Mouse (Mus musculus) midbrain, embryonic 11.5 days (tissue): ENCODE measurements around the gene Bmx. TPM values are rescaled to one million over a fixed set of nuclear protein-coding genes. Genes with fewer than 3 reads are reported as not detected.

Source experiments
- ATAC-seq: fragments of 200-750 bp; cut with Nextera tagmentation; 2 replicates; pipeline ENCODE4 v1.8.0; 2017; ENCODE audit warnings: moderate TSS enrichment, moderate library complexity; ENCODE audit not compliant: low FRiP score
- DNase-seq: peaks from one replicate; pipeline ENCODE4 v3.0.0; 2015; ENCODE audit warnings: low spot score; ENCODE audit errors: missing footprints
- H3K27ac ChIP-seq: fragments of 300-500 bp; sonication (generic); 2 replicates; pipeline ENCODE4 v1.5.1; 2014; ENCODE audit warnings: low read depth, low read length
- H3K27me3 ChIP-seq: fragments of 300-500 bp; sonication (generic); 2 replicates; pipeline ENCODE4 v1.6.1; 2014; ENCODE audit warnings: mild to moderate bottlenecking, low read length, moderate library complexity, mixed read lengths; ENCODE audit not compliant: control insufficient read depth, insufficient read depth
- H3K36me3 ChIP-seq: fragments of 300-500 bp; sonication (generic); 2 replicates; pipeline ENCODE4 v1.6.1; 2014; ENCODE audit warnings: mild to moderate bottlenecking, low read length, moderate library complexity, mixed read lengths; ENCODE audit not compliant: control insufficient read depth, insufficient read depth
- H3K4me1 ChIP-seq: fragments of 300-500 bp; sonication (generic); 2 replicates; pipeline ENCODE4 v1.6.1; 2014; ENCODE audit warnings: low read length; ENCODE audit not compliant: control insufficient read depth, insufficient read depth
- H3K4me2 ChIP-seq: fragments of 300-500 bp; sonication (generic); 2 replicates; pipeline ENCODE4 v1.6.1; 2014; ENCODE audit warnings: mild to moderate bottlenecking, moderate library complexity
- H3K4me3 ChIP-seq: fragments of 300-500 bp; sonication (generic); 2 replicates; pipeline ENCODE4 v1.5.1; 2014; ENCODE audit warnings: low read depth, low read length
- H3K9ac ChIP-seq: fragments of 300-500 bp; sonication (generic); 2 replicates; pipeline ENCODE4 v1.6.1; 2014; ENCODE audit warnings: low read length
- H3K9me3 ChIP-seq: fragments of 300-500 bp; sonication (generic); 2 replicates; pipeline ENCODE4 v1.6.1; 2016; ENCODE audit warnings: low read length; ENCODE audit not compliant: control insufficient read depth
- WGBS: fragments of 180-500 bp; shearing (Covaris S2); extraction: QIAGEN DNeasy Blood & Tissue Kit; methylation state at CpG from one replicate; pipeline ENCODE4 v1.1.7; 2014; 5-methylcytosine and 5-hydroxymethylcytosine counted together
- polyA plus RNA-seq: library from polyadenylated mRNA; unstranded; fragments of >200 nt; fragmentation: Nextera tagmentation; extraction: Ambion mirVana; gene quantifications from 2 replicates; pipeline ENCODE4 v1.2.1, GENCODE M21; 2014

The Bmx gene
- polyA plus RNA-seq, 1 experiment from 2014 or later, result 0.66 TPM

DNA sequence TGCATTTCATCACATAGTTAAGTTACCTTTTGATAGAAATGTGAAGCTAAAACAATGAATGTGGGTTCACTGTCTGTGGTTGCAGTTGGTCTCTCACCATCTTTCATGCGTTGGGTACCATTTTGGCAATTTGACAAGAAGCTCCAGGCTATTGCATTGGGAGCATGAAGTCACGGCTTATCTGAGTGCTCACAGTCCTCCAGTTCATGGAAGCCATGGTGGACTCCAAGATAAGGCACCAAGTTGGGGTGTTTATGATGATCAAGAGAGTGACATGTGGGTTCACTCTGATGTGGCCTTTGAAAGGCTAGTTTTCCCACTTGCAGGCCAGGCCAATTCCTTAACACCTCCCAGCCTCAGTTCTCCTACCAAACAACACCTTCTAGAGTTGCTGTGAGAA is 60.3 kb downstream of the Bmx start:
- Histone ChIP-seq H3K27ac (no peak overlapping the region), H3K4me3 (no peak overlapping the region), H3K4me2 (no peak overlapping the region), H3K9ac (no peak overlapping the region), H3K27me3 (no peaks in the 10 kb centered on the region), H3K4me1 (no peaks in the 10 kb centered on the region), H3K36me3 (no peaks in the 10 kb centered on the region), H3K9me3 (no peaks in the 10 kb centered on the region)
- DNase-seq (no peak), ATAC-seq (no peak)
- 85% methylated on average over 2 of the region's 2 CpGs for WGBS

DNA sequence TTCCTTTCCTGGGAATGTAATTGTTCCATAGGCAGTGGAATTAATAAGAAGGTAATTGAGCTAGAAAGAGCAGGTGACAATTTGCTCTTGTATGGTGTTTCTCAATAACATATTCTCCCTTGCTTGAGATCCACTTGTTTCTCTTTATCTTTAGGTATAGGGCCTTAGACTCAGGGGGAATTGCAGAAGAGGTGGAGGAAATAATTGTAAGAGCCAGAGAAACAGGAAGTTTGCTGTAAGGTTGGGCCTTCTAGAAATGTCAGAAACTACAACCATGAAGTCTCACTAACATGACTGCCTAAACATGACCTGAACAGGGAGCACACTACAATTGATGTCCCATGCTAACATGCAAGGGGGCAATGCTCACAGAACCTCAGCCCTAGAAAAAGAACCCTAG is 68.1 kb downstream of the Bmx start:
- Histone ChIP-seq H3K27ac (no peak overlapping the region), H3K9me3 (no peaks in the 10 kb centered on the region), H3K36me3 (no peaks in the 10 kb centered on the region), H3K4me2 (no peak overlapping the region), H3K4me3 (no peak overlapping the region), H3K9ac (no peak overlapping the region), H3K4me1 (no peaks in the 10 kb centered on the region), H3K27me3 (no peaks in the 10 kb centered on the region)
- ATAC-seq (no peak), DNase-seq (no peak)

GRCm38 (mm10) chrX:164183844-164184243 is 74.1 kb downstream of the Bmx start:
- H3K27me3 ChIP-seq, result no peaks in the 10 kb centered on the region
- no peak overlapping the region for H3K27ac ChIP-seq

DNA sequence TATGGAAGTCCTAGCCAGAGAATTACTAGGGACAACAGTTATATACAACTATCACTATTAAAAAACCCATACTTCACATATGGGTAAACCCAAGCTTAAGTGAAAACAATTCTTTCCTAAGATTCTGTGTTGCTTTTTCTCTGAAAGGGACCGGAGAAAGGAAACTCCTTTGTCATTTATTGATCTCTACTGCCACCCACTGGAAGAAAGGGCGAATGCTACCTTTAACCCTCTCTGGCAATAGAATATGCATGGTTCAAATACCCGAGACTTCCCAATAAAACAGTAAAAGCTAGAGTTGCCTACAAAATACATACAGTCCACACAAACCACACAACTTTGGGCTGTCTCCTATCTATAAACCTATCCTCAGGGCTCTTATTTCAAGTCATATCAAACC is 78.2 kb downstream of the Bmx start:
- Histone ChIP-seq H3K4me3 (no peak overlapping the region), H3K27ac (no peak overlapping the region), H3K4me1 (no peaks in the 10 kb centered on the region), H3K36me3 (no peaks in the 10 kb centered on the region), H3K9ac (no peak overlapping the region), H3K4me2 (no peak overlapping the region), H3K9me3 (no peaks in the 10 kb centered on the region), H3K27me3 (0 out of 2 replicates have a peak, but pooled peaks cover 2% of the 10 kb centered on the region)
- 16% methylated on average over 3 of the region's 3 CpGs for WGBS
- ATAC-seq (peak; percentile 57; the same call in 1 of the 2 replicates), DNase-seq (peak; percentile 94)

More at GRCm38 (mm10) chrX:164183844-164184243, 74.1 kb downstream of the Bmx start:
- DNase-seq, result peak; percentile 92
- Histone ChIP-seq H3K9ac (no peak overlapping the region), H3K4me1 (no peaks in the 10 kb centered on the region), H3K4me3 (no peak overlapping the region), H3K9me3 (no peaks in the 10 kb centered on the region), H3K4me2 (no peak overlapping the region), H3K36me3 (no peaks in the 10 kb centered on the region)
- peak; percentile 40; the same call in 1 of the 2 replicates for ATAC-seq
- 49% methylated on average over 3 of the region's 3 CpGs for WGBS

- DNase-seq (no peak), ATAC-seq (no peak)
- no peaks in the 10 kb centered on the region for H3K36me3 ChIP-seq
- H3K4me1 ChIP-seq, result no peaks in the 10 kb centered on the region
- no peak overlapping the region for H3K9ac ChIP-seq
- H3K9me3 ChIP-seq, result no peaks in the 10 kb centered on the region
- 79% methylated on average over 2 of the region's 2 CpGs for WGBS
- no peak overlapping the region for H3K4me3 ChIP-seq
- H3K27me3 ChIP-seq, result 0 out of 2 replicates have a peak, but pooled peaks cover 2% of the 10 kb centered on the region
- H3K27ac ChIP-seq, result no peak overlapping the region
- H3K4me2 ChIP-seq, result no peak overlapping the region
These were observed 79.1 kb downstream of the Bmx start for GRCm38 (mm10) chrX:164178856-164179255.

- DNase-seq, result no peak
- H3K27ac ChIP-seq, result no peak overlapping the region
- 79% methylated on average over 2 of the region's 2 CpGs for WGBS
- no peaks in the 10 kb centered on the region for H3K36me3 ChIP-seq
- no peaks in the 10 kb centered on the region for H3K4me1 ChIP-seq
- no peaks in the 10 kb centered on the region for H3K9me3 ChIP-seq
- 0 out of 2 replicates have a peak, but pooled peaks cover 2% of the 10 kb centered on the region for H3K27me3 ChIP-seq
- H3K4me3 ChIP-seq, result no peak overlapping the region
- no peak overlapping the region for H3K4me2 ChIP-seq
- ATAC-seq, result no peak
- no peak overlapping the region for H3K9ac ChIP-seq
These were observed 82.2 kb downstream of the Bmx start for GRCm38 (mm10) chrX:164175780-164176179.

DNA sequence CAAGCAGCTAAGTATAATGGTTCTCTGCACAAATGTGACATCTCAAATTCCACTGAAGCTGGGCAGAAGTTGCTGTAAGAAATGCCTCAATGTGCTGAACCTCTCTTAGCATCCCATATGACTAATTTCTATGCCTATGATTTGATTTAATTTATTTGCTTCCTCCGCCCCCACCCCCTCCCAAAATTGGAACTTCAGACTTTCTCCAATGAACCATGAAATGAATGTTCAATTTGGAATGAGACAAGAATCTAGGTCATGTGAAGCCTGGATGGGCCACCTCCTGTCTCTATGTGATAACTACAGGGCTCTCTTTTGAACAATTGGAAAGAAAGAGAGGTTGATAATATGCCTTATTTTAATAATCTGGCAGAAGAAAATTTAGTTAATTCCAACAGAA is 82.7 kb downstream of the Bmx start:
- Histone ChIP-seq H3K27ac (no peak overlapping the region), H3K36me3 (no peaks in the 10 kb centered on the region), H3K4me3 (no peak overlapping the region), H3K9ac (no peak overlapping the region), H3K9me3 (no peaks in the 10 kb centered on the region), H3K27me3 (0 out of 2 replicates have a peak, but pooled peaks cover 2% of the 10 kb centered on the region), H3K4me1 (no peaks in the 10 kb centered on the region), H3K4me2 (no peak overlapping the region)
- no peak for DNase-seq
- WGBS, result 92% methylated on average over 1 of the region's 1 CpGs
- no peak for ATAC-seq

DNA sequence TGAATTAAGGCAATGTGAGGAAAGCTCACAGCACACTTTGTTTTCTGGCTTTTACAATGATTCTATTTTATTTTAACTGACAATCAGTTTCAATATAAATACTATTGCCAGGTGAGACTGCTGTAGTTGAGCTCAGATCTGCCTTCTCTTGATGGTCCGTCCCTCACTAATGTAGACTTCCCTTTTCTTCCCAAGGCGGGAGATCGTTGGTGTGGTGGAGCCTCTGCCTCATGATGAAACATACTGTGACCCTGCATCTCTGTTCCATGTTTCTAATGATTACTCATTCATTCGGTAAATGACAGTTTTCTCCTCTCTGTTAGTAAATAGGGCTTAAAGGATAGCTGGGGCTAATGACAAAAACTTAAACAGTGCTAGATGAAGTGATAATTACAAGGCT is 84.1 kb downstream of the Bmx start:
- DNase-seq (no peak), ATAC-seq (no peak)
- Histone ChIP-seq H3K9ac (no peak overlapping the region), H3K4me3 (no peak overlapping the region), H3K27ac (no peak overlapping the region), H3K4me2 (no peak overlapping the region), H3K36me3 (no peaks in the 10 kb centered on the region), H3K4me1 (no peaks in the 10 kb centered on the region), H3K27me3 (0 out of 2 replicates have a peak, but pooled peaks cover 2% of the 10 kb centered on the region), H3K9me3 (no peaks in the 10 kb centered on the region)
- 90% methylated on average over 4 of the region's 4 CpGs for whole genome bisulfite sequencing

- no peak overlapping the region for H3K9ac ChIP-seq
- no peaks in the 10 kb centered on the region for H3K9me3 ChIP-seq
- H3K4me3 ChIP-seq, result no peak overlapping the region
- no peak overlapping the region for H3K4me2 ChIP-seq
- H3K27me3 ChIP-seq, result no peaks in the 10 kb centered on the region; the same call in 1 of the 2 replicates
- H3K36me3 ChIP-seq, result no peaks in the 10 kb centered on the region
- DNase-seq (no peak), ATAC-seq (no peak)
- H3K4me1 ChIP-seq, result no peaks in the 10 kb centered on the region
- WGBS, result 76% methylated on average over 2 of the region's 2 CpGs
- H3K27ac ChIP-seq, result no peak overlapping the region
These were observed 87.0 kb downstream of the Bmx start for GRCm38 (mm10) chrX:164171034-164171433.
